Mouse (Mus musculus) liver, embryonic 11.5 days (tissue): ENCODE measurements around the gene Arhgap10. TPM values are rescaled to one million over a fixed set of nuclear protein-coding genes. Genes with fewer than 3 reads are reported as not detected.

Source experiments
- ATAC-seq: fragments of 200-750 bp; cut with Nextera tagmentation; replicated peaks from 2 replicates; pipeline ENCODE4 v1.8.0; 2017; ENCODE audit warnings: moderate number of reproducible peaks, mild to moderate bottlenecking, moderate TSS enrichment, moderate library complexity; ENCODE audit not compliant: low FRiP score
- DNase-seq: peaks from one replicate; pipeline ENCODE4 v3.0.0-alpha.2; 2017; ENCODE audit warnings: low spot score
- H3K27ac ChIP-seq: fragments of 300-500 bp; sonication (generic); 2 replicates; pipeline ENCODE4 v1.5.1; 2014; ENCODE audit warnings: mild to moderate bottlenecking, low read depth, low read length, control low read depth
- H3K27me3 ChIP-seq: fragments of 300-500 bp; sonication (generic); replicated peaks from 2 replicates; pipeline ENCODE4 v1.6.1; 2014; ENCODE audit warnings: low read length, mixed read lengths; ENCODE audit not compliant: control insufficient read depth, insufficient read depth
- H3K36me3 ChIP-seq: fragments of 300-500 bp; sonication (generic); 2 replicates; pipeline ENCODE4 v1.6.1; 2014; ENCODE audit warnings: mild to moderate bottlenecking, low read length, moderate library complexity, mixed read lengths; ENCODE audit not compliant: control insufficient read depth, insufficient read depth
- H3K4me1 ChIP-seq: fragments of 300-500 bp; sonication (generic); replicated peaks from 2 replicates; pipeline ENCODE4 v1.6.1; 2014; ENCODE audit warnings: low read length, mixed read lengths; ENCODE audit not compliant: control insufficient read depth, insufficient read depth
- H3K4me2 ChIP-seq: fragments of 300-500 bp; sonication (generic); 2 replicates; pipeline ENCODE4 v1.6.1; 2014; ENCODE audit warnings: mild to moderate bottlenecking, control low read depth, moderate library complexity
- H3K4me3 ChIP-seq: fragments of 300-500 bp; sonication (generic); 2 replicates; pipeline ENCODE4 v1.5.1; 2014; ENCODE audit warnings: low read depth, low read length, control low read depth
- H3K9ac ChIP-seq: fragments of 300-500 bp; sonication (generic); 2 replicates; pipeline ENCODE4 v1.6.1; 2014; ENCODE audit warnings: low read depth, low read length, control low read depth
- H3K9me3 ChIP-seq: fragments of 300-500 bp; sonication (generic); 2 replicates; pipeline ENCODE4 v1.6.1; 2016; ENCODE audit warnings: low read length, inconsistent platforms, mixed read lengths; ENCODE audit not compliant: control insufficient read depth
- WGBS: fragments of 180-500 bp; shearing (Covaris S2); extraction: QIAGEN DNeasy Blood & Tissue Kit; methylation state at CpG from one replicate; pipeline ENCODE4 v1.1.7; 2014; 5-methylcytosine and 5-hydroxymethylcytosine counted together
- polyA plus RNA-seq: library from polyadenylated mRNA; unstranded; fragments of >200 nt; fragmentation: Nextera tagmentation; extraction: Ambion mirVana; gene quantifications from 2 replicates; pipeline ENCODE4 v1.2.1, GENCODE M21; 2014

Gene Arhgap10
- polyA plus RNA-seq, result 20.1 and 20.2 TPM in 2 replicates

DNA sequence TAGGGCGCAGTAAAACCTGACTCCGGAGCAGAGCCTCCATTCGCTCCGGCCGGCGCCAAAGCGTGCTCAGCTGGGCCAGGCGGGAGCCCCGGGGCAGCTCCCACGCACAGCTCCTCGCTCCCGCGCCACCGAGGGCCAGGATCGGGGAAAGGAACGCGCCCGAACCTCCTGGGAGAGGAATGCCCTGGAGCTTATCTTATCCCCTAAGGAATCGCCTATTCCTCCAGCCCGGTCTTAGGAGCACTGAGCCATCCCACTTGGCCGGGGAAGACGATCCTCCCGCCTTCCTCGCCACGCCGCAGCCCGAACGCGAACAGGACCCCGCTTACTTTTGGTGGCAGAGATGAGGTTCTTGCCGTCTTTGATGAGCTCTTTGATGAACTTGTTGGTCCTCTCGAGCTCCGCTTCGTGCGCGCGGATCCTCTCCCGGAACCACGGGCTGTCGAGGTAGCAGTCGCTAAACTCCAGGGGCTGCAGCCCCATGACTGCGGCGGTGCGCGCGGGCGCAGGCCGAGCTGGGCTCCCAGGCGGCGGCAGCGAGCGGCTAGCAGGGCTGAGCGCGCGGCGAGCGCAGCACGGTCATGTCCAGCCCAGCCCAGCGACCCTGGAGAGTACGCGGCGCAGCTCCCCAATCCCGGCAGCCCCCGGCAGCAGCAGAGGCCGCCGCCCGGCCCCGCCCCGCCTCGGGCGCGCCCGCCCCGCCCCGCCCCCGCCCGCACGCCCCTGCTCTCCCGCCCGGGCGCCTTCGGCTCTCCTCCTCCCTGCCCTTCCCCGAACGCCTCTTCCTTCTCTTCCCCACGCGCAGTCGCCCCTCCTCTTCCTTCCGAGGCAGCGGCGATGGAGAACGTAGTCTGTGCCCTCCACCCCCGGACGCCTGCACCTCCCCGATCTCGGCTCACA, at the start of gene Arhgap10:
Gene Arhgap10, minus strand, starts transcription at position 653 of the 900 bp plus-strand sequence.
- Histone ChIP-seq H3K27ac (peak within 1 kb of the TSS; percentile 85), H3K36me3 (no peaks in the 10 kb centered on the region), H3K4me1 (peaks cover 19% of the 10 kb centered on the region), H3K9me3 (no peaks in the 10 kb centered on the region), H3K4me2 (peak within 1 kb of the TSS; percentile 89), H3K27me3 (no peaks in the 10 kb centered on the region), H3K9ac (peak within 1 kb of the TSS; percentile 90), H3K4me3 (peak within 1 kb of the TSS; percentile 85)
- under 1% methylated on average over 64 of the region's 95 CpGs for WGBS
- ATAC-seq (peak; percentile 94), DNase-seq (peak; percentile 87)

DNA sequence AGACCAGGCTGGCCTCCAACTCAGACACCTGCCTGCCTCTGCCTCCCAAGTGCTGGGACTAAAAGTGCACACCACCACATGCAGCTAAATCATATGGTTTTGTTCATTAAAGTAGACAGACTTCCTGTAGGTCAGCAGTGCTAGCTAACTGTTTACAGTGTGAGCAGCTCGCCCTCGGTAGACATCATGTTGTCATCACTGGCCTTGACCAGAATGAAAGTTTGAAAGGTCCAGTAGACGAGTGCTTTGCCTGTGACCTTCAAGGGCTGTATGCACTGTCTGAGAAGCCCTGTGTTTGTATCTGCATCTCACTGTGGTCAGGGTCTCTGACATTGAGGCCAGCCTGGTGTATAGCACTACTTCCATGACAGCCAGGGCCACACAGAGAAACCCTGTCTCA, 43.7 kb upstream of the Arhgap10 start:
- ATAC-seq (no peak), DNase-seq (no peak)
- WGBS, result 81% methylated on average over 3 of the region's 3 CpGs
- H3K4me2 ChIP-seq, result no peak overlapping the region
- no peak overlapping the region for H3K4me3 ChIP-seq
- no peaks in the 10 kb centered on the region for H3K4me1 ChIP-seq
- H3K36me3 ChIP-seq, result peaks cover 18% of the 10 kb centered on the region
- no peaks in the 10 kb centered on the region for H3K9me3 ChIP-seq
- no peaks in the 10 kb centered on the region for H3K27me3 ChIP-seq
- no peak overlapping the region for H3K9ac ChIP-seq
- no peak overlapping the region for H3K27ac ChIP-seq

DNA sequence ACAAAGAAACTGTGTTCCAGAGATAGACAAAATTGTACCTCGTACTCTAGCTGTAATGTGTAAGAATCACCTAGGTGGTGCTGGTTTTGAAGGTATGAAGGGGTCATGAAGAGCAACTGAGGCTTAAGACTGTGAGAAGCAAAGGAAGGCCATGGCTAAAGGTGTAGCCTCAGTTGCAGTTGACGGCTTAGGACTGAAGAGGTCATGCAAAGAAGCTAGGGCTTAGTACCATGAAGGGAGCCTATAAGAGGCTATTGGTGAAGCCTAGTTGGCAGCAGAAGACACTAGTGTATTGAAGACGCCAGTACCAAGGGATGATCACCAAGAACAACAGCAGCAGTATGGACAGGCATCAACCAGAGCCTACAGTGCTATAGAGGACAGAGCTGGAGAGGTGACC, 34.7 kb upstream of the Arhgap10 start:
- H3K4me2 ChIP-seq, result no peak overlapping the region
- no peaks in the 10 kb centered on the region for H3K4me1 ChIP-seq
- H3K4me3 ChIP-seq, result no peak overlapping the region
- DNase-seq (no peak), ATAC-seq (no peak)
- no peak overlapping the region for H3K9ac ChIP-seq
- H3K27ac ChIP-seq, result no peak overlapping the region
- H3K9me3 ChIP-seq, result no peaks in the 10 kb centered on the region
- no peaks in the 10 kb centered on the region for H3K27me3 ChIP-seq
- peaks cover 25% of the 10 kb centered on the region for H3K36me3 ChIP-seq
- 92% methylated on average over 3 of the region's 3 CpGs for WGBS

DNA sequence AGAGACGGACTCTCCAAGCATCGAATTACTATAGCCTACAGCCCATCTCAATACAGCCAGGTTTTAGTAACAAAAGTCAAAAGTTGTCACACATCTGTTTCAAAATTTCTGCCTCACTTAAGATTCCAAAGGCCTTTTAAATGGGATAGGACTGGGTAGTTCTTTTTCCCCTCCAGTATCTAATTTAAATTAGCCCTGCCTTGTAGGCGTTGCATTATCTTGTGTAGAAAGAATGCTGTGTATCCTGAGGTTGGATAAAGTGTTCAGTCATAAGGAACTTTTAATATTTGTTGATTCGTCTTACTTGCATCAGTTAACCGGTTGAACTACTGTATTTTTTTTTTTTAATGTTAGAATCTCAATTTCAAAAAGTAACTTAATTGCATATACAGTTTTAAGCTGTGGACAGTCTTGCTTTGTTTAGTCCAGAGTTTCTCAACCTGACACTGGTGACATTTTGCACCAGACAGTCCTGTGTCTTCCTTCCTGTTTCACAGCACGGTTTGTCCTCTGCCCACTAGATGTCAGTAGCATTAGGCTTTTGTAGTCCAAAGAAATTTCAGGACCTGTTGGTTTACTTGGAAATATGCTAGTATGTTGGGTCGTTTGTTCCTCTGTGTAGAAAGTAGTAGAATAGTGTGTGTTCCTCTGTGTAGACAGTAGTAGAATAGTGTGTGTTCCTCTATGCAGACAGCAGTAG, 32.3 kb upstream of the Arhgap10 start:
- Histone ChIP-seq H3K4me3 (peak overlapping the region; percentile 80), H3K4me1 (no peaks in the 10 kb centered on the region), H3K36me3 (peaks cover 21% of the 10 kb centered on the region), H3K4me2 (peak overlapping the region; percentile 65), H3K27ac (peak overlapping the region; percentile 67; the same call in 1 of the 2 replicates), H3K27me3 (no peaks in the 10 kb centered on the region), H3K9me3 (no peaks in the 10 kb centered on the region), H3K9ac (peak overlapping the region; percentile 91)
- DNase-seq (no peak), ATAC-seq (no peak)
- WGBS, result 17% methylated on average over 7 of the region's 7 CpGs

DNA sequence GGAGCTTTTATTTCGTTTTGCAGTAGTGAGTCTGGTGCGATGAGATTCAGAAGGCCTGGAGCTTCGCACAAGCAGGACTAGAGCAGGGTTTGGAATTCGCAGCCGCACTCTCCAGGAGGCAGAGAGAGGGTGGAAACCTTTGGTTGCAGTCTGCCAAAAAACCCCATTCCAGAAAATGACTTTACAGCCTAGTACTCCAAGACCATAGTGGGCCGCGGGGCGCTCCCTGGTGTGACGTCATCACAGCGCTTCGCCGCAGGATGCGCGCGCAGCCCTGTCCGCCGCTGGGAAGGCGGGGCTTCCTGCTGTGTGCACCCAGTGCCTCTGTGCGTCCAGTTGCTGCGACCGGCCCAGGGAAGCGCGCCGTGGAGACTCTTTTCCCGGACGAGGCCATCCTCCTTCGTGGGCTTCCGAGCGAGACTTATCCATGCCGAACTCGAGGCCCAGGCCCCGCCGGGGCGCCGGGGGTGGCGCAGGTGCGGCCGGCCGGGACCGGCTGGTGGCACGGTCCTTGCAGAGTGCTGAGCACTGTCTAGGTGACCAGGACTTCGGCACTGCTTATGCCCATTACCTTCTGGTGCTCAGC, 31.5 kb upstream of the Arhgap10 start, which contains the start of gene Prmt9:
Gene Prmt9, plus strand, starts transcription at position 277 of the 586 bp plus-strand sequence.
- peak within 1 kb of the TSS; percentile 91 for H3K9ac ChIP-seq
- peak within 1 kb of the TSS; percentile 80 for H3K4me3 ChIP-seq
- H3K27ac ChIP-seq, result peak within 1 kb of the TSS; percentile 67; the same call in 1 of the 2 replicates
- no peaks in the 10 kb centered on the region for H3K9me3 ChIP-seq
- peak within 1 kb of the TSS; percentile 65 for H3K4me2 ChIP-seq
- DNase-seq (peak; percentile 91), ATAC-seq (peak; percentile 93)
- peaks cover under 1% of the 10 kb centered on the region; the same call in 1 of the 2 replicates for H3K4me1 ChIP-seq
- 4% methylated on average over 42 of the region's 42 CpGs for WGBS
- H3K36me3 ChIP-seq, result peaks cover 18% of the 10 kb centered on the region
- H3K27me3 ChIP-seq, result no peaks in the 10 kb centered on the region

GRCm38 (mm10) chr8:77545616-77546015, 27.9 kb upstream of the Arhgap10 start:
- Histone ChIP-seq H3K36me3 (no peaks in the 10 kb centered on the region), H3K9ac (no peak overlapping the region), H3K4me2 (no peak overlapping the region), H3K4me3 (no peak overlapping the region), H3K9me3 (no peaks in the 10 kb centered on the region), H3K4me1 (peaks cover 6% of the 10 kb centered on the region; the same call in 1 of the 2 replicates), H3K27me3 (no peaks in the 10 kb centered on the region), H3K27ac (no peak overlapping the region)
- DNase-seq, result no peak
- 87% methylated on average over 4 of the region's 4 CpGs for WGBS
- no peak for ATAC-seq

GRCm38 (mm10) chr8:77544428-77544827, 26.7 kb upstream of the Arhgap10 start:
- no peak overlapping the region for H3K27ac ChIP-seq
- 27% methylated on average over 3 of the region's 3 CpGs for WGBS
- ATAC-seq (peak; percentile 66), DNase-seq (peak; percentile 39)
- H3K4me2 ChIP-seq, result no peak overlapping the region
- H3K27me3 ChIP-seq, result no peaks in the 10 kb centered on the region
- H3K9me3 ChIP-seq, result no peaks in the 10 kb centered on the region
- H3K36me3 ChIP-seq, result no peaks in the 10 kb centered on the region
- H3K9ac ChIP-seq, result no peak overlapping the region
- no peak overlapping the region for H3K4me3 ChIP-seq
- H3K4me1 ChIP-seq, result peaks cover 6% of the 10 kb centered on the region; the same call in 1 of the 2 replicates

DNA sequence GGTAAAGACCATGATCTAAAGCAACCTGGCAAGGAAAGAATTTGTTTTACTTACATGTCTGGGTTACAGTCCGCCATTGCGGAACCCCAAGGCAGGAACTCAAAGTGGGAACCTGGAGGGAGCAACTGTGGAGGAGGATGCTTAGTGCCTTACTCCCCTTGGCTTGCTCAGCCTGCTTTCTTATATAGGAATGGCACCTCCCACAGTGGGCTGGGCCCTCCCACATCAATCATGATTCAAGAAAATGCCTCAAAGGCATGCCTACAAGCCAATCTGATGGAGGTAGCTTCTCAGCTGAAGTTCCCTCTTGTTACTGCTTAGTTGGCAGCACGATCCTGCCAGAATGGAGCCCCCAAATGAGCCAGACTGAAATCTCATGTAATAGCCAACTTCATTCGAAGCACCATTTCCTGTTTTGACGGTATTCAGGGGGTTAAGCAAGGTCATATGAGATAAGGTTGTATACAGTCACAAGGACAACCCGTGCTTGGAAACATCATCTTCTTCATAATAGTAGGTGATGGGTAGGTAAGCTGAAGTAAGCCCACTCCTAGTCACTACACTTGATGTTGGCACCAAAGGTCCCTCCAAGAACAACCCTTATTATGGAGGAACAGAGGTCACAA, 25.5 kb upstream of the Arhgap10 start:
- H3K27ac ChIP-seq, result no peak overlapping the region
- ATAC-seq, result no peak
- WGBS, result 73% methylated on average over 6 of the region's 6 CpGs

More for the DNA sequence above, 25.5 kb upstream of the Arhgap10 start:
- Histone ChIP-seq H3K4me3 (no peak overlapping the region), H3K4me1 (peaks cover 6% of the 10 kb centered on the region; the same call in 1 of the 2 replicates), H3K27me3 (no peaks in the 10 kb centered on the region), H3K4me2 (no peak overlapping the region), H3K36me3 (no peaks in the 10 kb centered on the region), H3K9me3 (no peaks in the 10 kb centered on the region), H3K9ac (no peak overlapping the region)
- DNase-seq, result no peak
